Mouse (Mus musculus): ENCODE measurements at regions not wholly inside any gene's neighbourhood (a gene's known extent, or its start where the extent isn't known, plus 50 kb on each side); places are given as distances from the start of the nearest gene placed in this dataset.

DNA sequence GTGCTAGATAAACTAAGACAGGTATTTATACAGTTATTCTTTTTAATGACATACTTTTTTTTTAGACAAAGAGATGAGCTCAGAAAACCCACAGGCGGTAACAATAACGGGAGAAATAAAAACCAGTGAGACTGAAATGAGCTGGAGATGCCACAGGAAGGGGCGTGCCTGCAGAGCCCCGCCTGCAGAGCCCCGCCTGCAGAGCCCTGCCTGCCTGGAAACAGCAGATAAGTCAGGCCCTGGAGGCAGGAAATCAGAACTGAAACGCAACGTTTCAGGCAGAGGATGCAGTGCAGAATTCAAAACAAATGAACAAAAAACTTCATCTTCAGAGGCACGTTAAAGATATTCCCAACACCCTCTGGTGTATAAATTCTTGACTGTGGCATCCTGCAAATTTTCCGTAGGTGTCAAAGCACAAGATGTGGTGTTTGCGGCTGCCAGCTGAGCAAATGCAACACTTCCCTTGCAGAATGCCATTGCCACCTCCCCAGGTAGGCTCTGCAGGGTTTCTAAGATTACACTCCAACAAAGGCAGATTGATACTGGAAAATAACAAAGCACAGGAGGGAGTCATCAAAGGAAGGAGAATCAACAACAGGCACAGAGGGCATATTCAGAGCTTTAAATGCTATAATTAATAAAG is 81.0 kb downstream of the Gm10604 start:
- TF ChIP-seq CTCF (IDR thresholded peaks at IDR 0.05; ENCODE audit: low read depth, low read length) (no peak), POLR2A (IDR thresholded peaks at IDR 0.05; ENCODE audit: extremely low read depth, insufficient read depth, low read length) (no peak)

Data from liver, adult 2 months (tissue).